Mouse (Mus musculus): Measurements from ENCODE around the gene Tctn1.
"Not testable (repeated sequence)": the region's sequence is repeated elsewhere in the genome, so short reads cannot be mapped to it uniquely, and the experiment has no call there.

The Tctn1 gene

DNA sequence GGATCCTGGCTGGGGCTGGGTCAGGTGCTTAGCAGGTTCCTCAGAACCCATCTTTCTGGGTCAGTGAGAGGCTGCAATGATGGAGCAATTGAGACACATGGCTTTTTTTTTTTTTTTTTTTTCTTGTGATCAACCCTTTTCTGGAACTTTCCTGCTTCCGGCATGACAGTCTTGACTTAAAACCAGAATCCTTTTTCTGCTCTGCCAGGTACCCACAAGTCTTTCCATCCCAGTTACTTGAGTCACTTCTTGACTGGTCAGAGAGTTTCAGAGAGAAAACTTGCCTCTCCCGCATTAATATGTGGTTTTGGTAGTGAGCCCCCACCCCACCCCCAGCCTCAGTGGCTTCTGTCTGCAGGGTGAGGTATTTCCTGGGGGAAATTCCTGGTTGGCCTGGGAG, 40.0 kb downstream of the Tctn1 start:
- no peak for ATAC-seq (ENCODE audit: insufficient number of reproducible peaks, low FRiP score, low TSS enrichment)

DNA sequence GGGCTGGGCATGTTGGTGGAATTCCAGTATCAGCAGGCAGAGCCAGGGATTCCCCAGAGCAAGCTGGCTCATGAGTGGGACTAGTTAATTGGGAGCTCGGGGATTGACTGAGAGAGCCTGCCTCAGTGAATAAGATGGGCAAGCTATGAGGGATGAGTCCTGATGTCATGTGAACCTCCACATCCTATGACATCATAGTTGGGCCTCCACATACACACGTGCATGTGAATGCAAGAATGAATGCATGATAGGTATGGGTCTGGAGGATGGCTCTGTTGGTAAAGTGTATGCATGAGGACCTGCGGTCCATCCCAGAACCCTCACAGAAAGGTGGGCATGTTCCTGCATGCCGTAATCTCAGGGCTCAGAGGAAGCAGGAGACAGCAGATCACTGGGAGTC, 43.2 kb downstream of the Tctn1 start:
- no peak for ATAC-seq (ENCODE audit: insufficient number of reproducible peaks, low FRiP score, low TSS enrichment)

- ATAC-seq (ENCODE audit: insufficient number of reproducible peaks, low FRiP score, low TSS enrichment) = no peak
Measured at GRCm38 (mm10) chr5:122219655-122220629, 44.3 kb downstream of the Tctn1 start.

GRCm38 (mm10) chr5:122218928-122219327, 45.3 kb downstream of the Tctn1 start:
- no peak for ATAC-seq (ENCODE audit: insufficient number of reproducible peaks, low FRiP score, low TSS enrichment)

DNA sequence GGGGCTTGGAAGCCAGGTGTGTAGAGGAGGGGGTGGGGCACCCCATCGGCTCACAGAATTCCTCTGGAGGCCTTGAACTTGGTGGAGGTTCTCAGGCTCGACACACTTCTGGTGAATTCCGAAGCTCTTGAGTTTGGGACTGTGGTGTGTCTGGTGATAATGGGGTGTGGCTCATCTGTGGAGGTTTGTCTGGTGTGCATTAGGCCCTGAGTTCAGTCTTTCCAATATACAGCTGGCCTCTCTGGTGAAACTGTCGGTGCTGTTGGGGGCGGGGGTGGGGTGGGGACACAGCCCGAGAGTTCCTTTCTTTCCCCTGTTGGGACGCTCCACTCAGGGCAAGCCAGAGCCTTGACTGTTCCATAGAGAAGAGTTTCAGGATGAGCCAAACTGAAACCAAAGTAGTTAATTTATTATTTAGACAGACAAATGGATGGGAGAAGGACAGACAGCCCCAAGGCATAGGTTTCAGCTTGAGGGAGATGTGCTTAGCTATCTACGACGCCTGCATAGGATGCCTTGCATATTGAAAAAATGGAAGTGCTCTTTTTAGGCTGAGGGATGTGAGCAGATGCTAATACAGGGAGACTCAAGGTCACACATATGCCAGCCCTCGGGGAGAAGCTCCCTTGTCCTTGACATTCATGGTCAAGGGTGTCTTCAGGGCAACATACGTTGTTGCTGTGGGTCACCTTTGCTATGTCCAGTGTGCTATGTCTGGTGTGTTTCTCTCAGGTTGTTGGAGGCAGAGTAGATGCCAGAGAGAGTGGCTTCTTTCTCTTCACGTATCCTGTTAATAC, 46.0 kb downstream of the Tctn1 start:
- ATAC-seq (ENCODE audit: insufficient number of reproducible peaks, low FRiP score, low TSS enrichment) = no peak

- no peak for ATAC-seq (ENCODE audit: insufficient number of reproducible peaks, low FRiP score, low TSS enrichment)
Measured at GRCm38 (mm10) chr5:122217636-122218035, 46.6 kb downstream of the Tctn1 start.

DNA sequence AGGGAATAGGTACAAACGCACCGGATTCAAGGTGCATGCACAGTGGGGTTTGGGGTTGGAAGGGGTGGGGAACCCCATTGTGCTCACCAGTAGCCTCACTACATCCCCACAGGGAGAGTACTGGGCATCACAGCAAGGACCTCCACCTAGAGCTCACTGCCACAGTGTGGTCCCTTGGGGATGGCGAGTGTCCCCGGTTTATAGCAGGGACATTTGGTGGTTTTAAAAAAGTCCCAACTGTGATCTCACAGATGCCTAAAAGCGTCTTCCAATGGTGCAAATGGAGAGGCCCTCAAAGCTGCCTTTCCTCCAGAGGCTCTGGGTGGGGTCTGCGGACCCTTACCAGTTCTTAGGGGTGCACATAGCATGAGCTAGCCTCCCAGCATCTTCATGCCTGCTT, 50.4 kb downstream of the Tctn1 start:
- ATAC-seq (ENCODE audit: insufficient number of reproducible peaks, low FRiP score, low TSS enrichment) = no peak

DNA sequence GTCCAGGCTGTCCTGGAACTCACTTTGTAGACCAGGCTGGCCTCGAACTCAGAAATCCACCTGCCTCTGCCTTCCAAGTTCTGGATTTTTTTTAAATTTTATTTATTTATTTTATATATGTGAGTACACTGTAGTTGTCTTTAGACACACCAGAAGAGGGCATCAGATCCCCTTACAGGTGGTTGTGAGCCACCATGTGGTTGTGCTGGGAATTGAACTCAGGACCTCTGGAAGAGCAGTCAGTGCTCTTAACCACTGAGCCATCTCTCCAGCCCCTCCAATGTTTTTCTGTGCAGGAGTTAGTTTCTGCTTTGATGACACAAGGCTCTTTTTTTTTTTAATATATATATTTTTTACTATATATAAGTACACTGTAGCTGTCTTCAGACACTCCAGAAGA, 51.4 kb downstream of the Tctn1 start:
- ATAC-seq (ENCODE audit: insufficient number of reproducible peaks, low FRiP score, low TSS enrichment) = not testable (repeated sequence)

DNA sequence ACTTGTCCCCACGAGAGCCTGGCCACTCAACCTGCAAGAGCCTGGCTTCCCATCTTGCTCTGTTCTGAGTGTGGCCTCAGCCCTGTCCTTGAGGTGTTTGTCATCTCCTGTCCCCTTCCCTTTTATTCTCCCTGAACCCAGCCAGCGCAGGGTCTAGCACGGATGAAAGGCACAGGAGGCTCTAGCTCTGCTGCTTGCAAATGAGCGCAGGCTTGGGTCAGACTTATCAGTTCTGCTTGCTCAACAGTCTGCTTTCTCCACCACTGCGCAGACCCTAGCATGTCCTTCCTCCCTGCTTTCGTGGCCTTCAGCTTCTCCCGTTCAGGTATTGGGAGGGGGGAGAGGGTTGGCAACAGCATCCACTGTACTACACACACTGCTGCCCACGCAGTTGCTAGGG, 52.1 kb downstream of the Tctn1 start:
- no peak for ATAC-seq (ENCODE audit: insufficient number of reproducible peaks, low FRiP score, low TSS enrichment)

GRCm38 (mm10) chr5:122210890-122211289, 53.4 kb downstream of the Tctn1 start:
- no peak for ATAC-seq (ENCODE audit: insufficient number of reproducible peaks, low FRiP score, low TSS enrichment)

DNA sequence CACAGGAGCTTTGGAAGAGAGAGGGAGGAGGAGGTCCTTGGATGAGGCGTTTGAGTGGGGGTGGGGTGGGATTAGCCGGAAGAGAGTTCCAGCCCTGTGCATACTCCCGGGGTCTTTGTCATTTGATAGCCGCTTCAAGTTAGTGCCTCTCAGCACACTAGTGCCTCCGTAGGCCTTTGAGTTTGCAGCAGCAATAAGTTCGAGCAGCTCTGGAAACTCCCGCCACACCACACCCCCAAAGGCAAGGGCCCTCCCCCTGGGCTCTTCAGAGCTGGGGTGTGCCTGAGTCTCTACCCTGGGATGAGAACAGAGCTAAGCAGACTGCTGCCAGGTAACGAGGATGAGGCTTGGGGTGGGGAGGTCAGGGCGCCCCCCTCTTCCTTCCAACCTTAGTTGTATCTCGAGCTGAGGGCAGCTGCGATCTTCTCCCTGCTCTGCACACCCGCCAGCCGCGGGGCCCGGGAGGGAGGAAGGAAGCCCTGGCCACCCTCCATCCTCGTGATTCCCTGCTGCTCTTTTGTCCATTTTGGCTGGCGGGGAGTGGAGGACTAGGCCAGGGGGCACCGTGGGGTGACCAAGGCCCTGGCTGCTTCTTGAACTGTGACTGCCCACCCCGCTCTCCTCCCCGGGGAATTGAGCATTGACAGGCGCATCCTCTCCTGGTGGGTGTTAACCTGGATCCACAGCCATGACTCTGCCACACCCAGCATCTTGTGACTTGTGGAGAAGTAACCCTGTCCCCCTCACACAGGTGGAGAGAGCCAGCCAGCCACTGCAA, 54.5 kb downstream of the Tctn1 start:
- ATAC-seq (ENCODE audit: insufficient number of reproducible peaks, low FRiP score, low TSS enrichment) = no peak

GRCm38 (mm10) chr5:122208909-122209308, 55.4 kb downstream of the Tctn1 start:
- no peak for ATAC-seq (ENCODE audit: insufficient number of reproducible peaks, low FRiP score, low TSS enrichment)

DNA sequence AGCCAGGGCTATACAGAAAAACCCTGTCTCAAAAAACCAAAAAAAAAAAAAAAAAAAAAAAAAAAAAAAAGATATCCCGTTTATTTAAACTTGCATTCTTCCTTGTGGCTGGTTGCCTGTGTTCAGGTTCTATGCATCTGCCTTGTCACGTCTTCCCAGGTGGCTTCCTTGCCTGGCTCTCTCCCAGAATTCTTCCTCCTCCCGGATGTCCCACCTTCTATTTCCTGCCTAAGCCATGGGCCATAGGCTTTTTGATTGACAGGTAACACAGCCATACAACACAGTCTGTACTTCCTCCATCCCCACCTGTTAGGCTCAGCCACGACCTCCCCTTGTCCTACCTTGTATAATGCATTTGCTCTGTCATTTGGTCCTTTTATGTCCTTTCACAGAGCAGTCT, 57.8 kb downstream of the Tctn1 start, which contains the start of gene Hvcn1:
TSS of gene Hvcn1 (plus strand) at position 330 of the 400 bp plus-strand sequence.
- ATAC-seq (ENCODE audit: insufficient number of reproducible peaks, low FRiP score, low TSS enrichment) = no peak

DNA sequence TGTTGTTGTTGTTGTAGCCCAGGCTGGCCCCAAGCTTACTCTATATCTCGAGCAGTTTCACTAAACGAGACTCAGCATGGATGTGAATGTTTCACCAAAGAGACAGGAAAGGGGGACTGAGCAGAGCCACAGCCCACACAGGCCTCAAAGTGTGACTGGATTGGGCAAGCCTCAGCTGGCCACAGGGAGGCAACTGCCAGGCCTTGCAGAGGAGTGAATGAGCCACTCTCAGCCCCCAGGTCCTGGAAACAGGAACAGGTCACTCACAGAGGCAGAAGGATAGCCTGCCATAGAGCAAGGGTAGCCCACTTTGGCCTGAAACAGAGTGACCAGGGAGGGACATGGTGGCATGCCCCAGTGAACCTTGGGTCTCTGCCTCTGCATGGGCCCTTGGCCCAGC, 60.1 kb downstream of the Tctn1 start:
- no peak for ATAC-seq (ENCODE audit: insufficient number of reproducible peaks, low FRiP score, low TSS enrichment)

GRCm38 (mm10) chr5:122201904-122202303, 62.4 kb downstream of the Tctn1 start:
- no peak for ATAC-seq (ENCODE audit: insufficient number of reproducible peaks, low FRiP score, low TSS enrichment)

GRCm38 (mm10) chr5:122200872-122201271, 63.4 kb downstream of the Tctn1 start:
- no peak for ATAC-seq (ENCODE audit: insufficient number of reproducible peaks, low FRiP score, low TSS enrichment)

DNA sequence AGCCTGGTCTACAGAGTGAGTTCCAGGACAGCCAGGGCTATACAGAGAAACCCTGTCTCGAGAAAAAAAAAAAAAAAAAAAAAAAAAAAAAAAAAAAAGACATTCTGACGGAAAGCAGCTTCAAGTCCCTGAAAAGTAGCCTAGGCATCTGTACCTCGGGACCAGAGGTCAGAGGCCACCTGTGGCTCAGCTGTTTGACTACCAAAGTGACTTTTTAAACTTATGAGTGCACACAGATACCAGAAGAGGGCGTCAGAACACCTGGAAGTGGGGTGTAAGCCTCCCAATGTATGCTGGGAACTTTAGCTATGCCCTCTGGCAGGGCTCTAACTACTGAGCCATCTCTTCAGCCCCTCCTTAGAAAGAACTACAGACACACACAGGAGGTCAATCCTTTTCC, 71.9 kb downstream of the Tctn1 start:
- ATAC-seq (ENCODE audit: insufficient number of reproducible peaks, low FRiP score, low TSS enrichment) = no peak

DNA sequence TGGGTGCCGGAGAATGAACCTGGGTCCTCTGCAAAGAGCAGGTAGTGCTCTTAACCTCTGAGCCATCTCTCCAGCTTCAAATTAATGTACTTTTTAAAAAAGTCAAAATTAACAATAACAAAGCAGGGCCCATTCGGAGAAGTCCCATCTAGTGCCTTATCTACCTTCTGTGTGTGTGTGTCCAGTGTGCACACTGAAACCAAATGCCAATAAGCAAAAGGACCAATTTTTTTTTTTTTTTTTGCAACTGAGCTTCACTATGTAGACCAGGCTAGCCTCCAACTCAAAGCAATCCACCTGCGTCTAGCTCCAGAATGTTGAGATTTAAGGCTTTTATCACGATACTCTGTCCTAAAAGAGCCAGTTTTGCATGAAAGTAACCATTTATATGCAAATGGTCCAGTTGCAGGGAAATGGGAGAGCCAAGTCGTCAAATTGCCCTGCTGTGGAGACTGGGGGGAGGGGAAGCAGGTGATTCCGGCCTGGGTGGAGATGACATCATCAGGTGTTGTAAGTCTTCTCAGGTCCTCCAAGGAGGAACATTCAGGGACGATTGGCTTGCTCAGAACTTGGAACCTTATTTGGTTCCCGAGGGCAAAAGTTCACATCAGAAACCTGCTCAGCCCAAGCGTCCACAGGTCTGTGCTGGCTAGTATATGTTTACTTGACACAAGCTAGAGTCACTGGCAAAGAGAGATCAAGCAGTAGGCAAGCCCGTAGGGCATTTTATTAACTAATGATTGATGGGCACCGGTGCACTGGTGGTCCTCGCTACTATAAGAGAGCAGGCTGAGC, 72.8 kb downstream of the Tctn1 start:
- ATAC-seq (ENCODE audit: insufficient number of reproducible peaks, low FRiP score, low TSS enrichment) = no peak

GRCm38 (mm10) chr5:122190465-122190864, 73.8 kb downstream of the Tctn1 start:
- ATAC-seq (ENCODE audit: insufficient number of reproducible peaks, low FRiP score, low TSS enrichment) = no peak

DNA sequence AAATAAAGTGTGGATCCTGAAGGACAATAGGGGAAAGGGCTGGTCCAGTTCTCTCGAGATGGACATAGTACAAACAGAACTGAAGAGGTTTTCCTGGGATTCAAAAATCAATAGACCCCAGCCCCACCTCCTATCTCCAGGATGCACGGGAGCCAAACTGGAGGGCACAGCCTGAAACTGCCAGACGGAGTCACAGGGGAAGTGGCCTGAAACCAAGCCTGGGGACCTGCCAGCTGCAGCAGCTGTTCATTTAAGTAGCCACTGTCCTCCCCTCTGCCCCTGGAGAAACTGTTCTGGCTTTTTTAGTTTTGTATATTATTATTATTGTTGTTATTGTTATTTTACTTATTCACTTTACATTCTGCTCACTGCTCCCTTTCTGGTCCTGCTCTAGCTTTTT, 75.1 kb downstream of the Tctn1 start:
- ATAC-seq (ENCODE audit: insufficient number of reproducible peaks, low FRiP score, low TSS enrichment) = no peak
